Mouse (Mus musculus) gastrocnemius, postnatal 25 days (tissue): ENCODE data around the gene Vmn2r40. TPM values are rescaled to one million over a fixed set of nuclear protein-coding genes. Genes with fewer than 3 reads are reported as not detected.
"Not testable (repeated sequence)": the region's sequence is repeated elsewhere in the genome, so short reads cannot be mapped to it uniquely, and the experiment has no call there.

Experiments used
- DNase-seq: peaks from one replicate; pipeline ENCODE4 v3.0.0; 2022
- long read RNA-seq, 2 experiments: library from polyadenylated mRNA; stranded (forward); transcript quantifications; one replicate each; pipeline ENCODE4 v2.0.0; 2021
- total RNA-seq, 2 experiments: library from RNA; stranded (reverse); gene quantifications; 1 replicate in 1 of 2; 2 replicates in 1 of 2; pipeline ENCODE4 v1.2.3; 2021

Gene Vmn2r40
- not detected for total RNA-seq
- long read RNA-seq, experiment 1 = 0 reads
- long read RNA-seq, experiment 2 = 0 reads

- DNase-seq = not testable (repeated sequence)
These were observed at the start of gene Vmn2r40 for GRCm38 (mm10) chr7:8931335-8931734. Gene Vmn2r40, minus strand, starts transcription at chr7:8931435.

Other genes with a start within 250 kb of the Vmn2r40 start
- not detected for gene Vmn2r39, start 99.4 kb upstream of the Vmn2r40 start, total RNA-seq
- gene Vmn2r38, start 166.4 kb upstream of the Vmn2r40 start, total RNA-seq = not detected